Mouse (Mus musculus): ENCODE data around the gene Ryr2.

GRCm38 (mm10) chr13:11951951-11952350 is 154.8 kb downstream of the Ryr2 start:
- no peak for TF ChIP-seq CTCF (IDR thresholded peaks at IDR 0.05; ENCODE audit: low read depth, low read length)
- no peak for TF ChIP-seq POLR2A (IDR thresholded peaks at IDR 0.05; ENCODE audit: extremely low read depth, insufficient read depth, low read length)
